Mouse (Mus musculus): ENCODE measurements around the gene Rsrc1.
"Not testable (repeated sequence)": the region's sequence is repeated elsewhere in the genome, so short reads cannot be mapped to it uniquely, and the experiment has no call there.

The Rsrc1 gene

GRCm38 (mm10) chr3:66983481-66983880 lies 2.3 kb downstream of the Rsrc1 start:
- in situ Hi-C loops (cut with MboI; ENCODE audit: low sequenced_read_pairs), result no loop called here

- in situ Hi-C loops (cut with MboI; ENCODE audit: low sequenced_read_pairs), result no loop called here
These were observed 4.5 kb downstream of the Rsrc1 start for GRCm38 (mm10) chr3:66985539-66986286.

- in situ Hi-C loops (cut with MboI; ENCODE audit: low sequenced_read_pairs), result no loop called here
These were observed 5.0 kb downstream of the Rsrc1 start for GRCm38 (mm10) chr3:66986287-66986560.

- in situ Hi-C loops (cut with MboI; ENCODE audit: low sequenced_read_pairs), result no loop called here
These were observed 15.6 kb downstream of the Rsrc1 start for GRCm38 (mm10) chr3:66996820-66997219.

GRCm38 (mm10) chr3:67036387-67037062 lies 55.3 kb downstream of the Rsrc1 start:
- in situ Hi-C loops (cut with MboI; ENCODE audit: low sequenced_read_pairs), result no loop called here

- in situ Hi-C loops (cut with MboI; ENCODE audit: low sequenced_read_pairs), result no loop called here
These were observed 78.6 kb downstream of the Rsrc1 start for GRCm38 (mm10) chr3:67059755-67060154.

- in situ Hi-C loops (cut with MboI; ENCODE audit: low sequenced_read_pairs), result no loop called here
These were observed 89.6 kb downstream of the Rsrc1 start for GRCm38 (mm10) chr3:67070575-67071488.

- in situ Hi-C loops (cut with MboI; ENCODE audit: low sequenced_read_pairs), result not testable (repeated sequence)
These were observed 92.5 kb downstream of the Rsrc1 start for GRCm38 (mm10) chr3:67073653-67074052.

- in situ Hi-C loops (cut with MboI; ENCODE audit: low sequenced_read_pairs), result no loop called here
These were observed 94.3 kb downstream of the Rsrc1 start for GRCm38 (mm10) chr3:67075484-67075883.

GRCm38 (mm10) chr3:67084742-67085141 lies 103.6 kb downstream of the Rsrc1 start:
- in situ Hi-C loops (cut with MboI; ENCODE audit: low sequenced_read_pairs), result no loop called here

GRCm38 (mm10) chr3:67108428-67108827 lies 127.2 kb downstream of the Rsrc1 start:
- in situ Hi-C loops (cut with MboI; ENCODE audit: low sequenced_read_pairs), result no loop called here

- in situ Hi-C loops (cut with MboI; ENCODE audit: low sequenced_read_pairs), result no loop called here
These were observed 135.1 kb downstream of the Rsrc1 start for GRCm38 (mm10) chr3:67116317-67116716.

- in situ Hi-C loops (cut with MboI; ENCODE audit: low sequenced_read_pairs), result no loop called here
These were observed 151.3 kb downstream of the Rsrc1 start for GRCm38 (mm10) chr3:67132521-67132920.

GRCm38 (mm10) chr3:67135749-67136375 lies 154.7 kb downstream of the Rsrc1 start:
- in situ Hi-C loops (cut with MboI; ENCODE audit: low sequenced_read_pairs), result no loop called here

GRCm38 (mm10) chr3:67144952-67145351 lies 163.8 kb downstream of the Rsrc1 start:
- in situ Hi-C loops (cut with MboI; ENCODE audit: low sequenced_read_pairs), result no loop called here

- in situ Hi-C loops (cut with MboI; ENCODE audit: low sequenced_read_pairs), result no loop called here
These were observed 165.1 kb downstream of the Rsrc1 start for GRCm38 (mm10) chr3:67146280-67146679.

GRCm38 (mm10) chr3:67147246-67147645 lies 166.1 kb downstream of the Rsrc1 start:
- in situ Hi-C loops (cut with MboI; ENCODE audit: low sequenced_read_pairs), result no loop called here

GRCm38 (mm10) chr3:67197179-67197578 lies 216.0 kb downstream of the Rsrc1 start:
- in situ Hi-C loops (cut with MboI; ENCODE audit: low sequenced_read_pairs), result no loop called here

- in situ Hi-C loops (cut with MboI; ENCODE audit: low sequenced_read_pairs), result no loop called here
These were observed 231.9 kb downstream of the Rsrc1 start for GRCm38 (mm10) chr3:67213047-67213457.

GRCm38 (mm10) chr3:67232617-67233241 lies 251.5 kb downstream of the Rsrc1 start:
- in situ Hi-C loops (cut with MboI; ENCODE audit: low sequenced_read_pairs), result no loop called here

- in situ Hi-C loops (cut with MboI; ENCODE audit: low sequenced_read_pairs), result not testable (repeated sequence)
These were observed 261.3 kb downstream of the Rsrc1 start for GRCm38 (mm10) chr3:67242451-67242850.
